Mouse (Mus musculus) liver, embryonic 16.5 days (tissue): ENCODE measurements around the gene Ssbp2. TPM values are rescaled to one million over a fixed set of nuclear protein-coding genes. Genes with fewer than 3 reads are reported as not detected.

Source experiments
- ATAC-seq: fragments of 200-750 bp; cut with Nextera tagmentation; 2 replicates; pipeline ENCODE4 v1.8.0; 2017; ENCODE audit warnings: low read depth, mild to moderate bottlenecking, moderate number of reproducible peaks, moderate library complexity
- H3K27ac ChIP-seq: fragments of 300-500 bp; sonication (generic); 2 replicates; pipeline ENCODE4 v1.5.1; 2014; ENCODE audit warnings: mild to moderate bottlenecking, low read length
- H3K27me3 ChIP-seq: fragments of 300-500 bp; sonication (generic); 2 replicates; pipeline ENCODE4 v1.6.1; 2014; ENCODE audit warnings: low read depth, low read length, mixed read lengths; ENCODE audit not compliant: control insufficient read depth, insufficient read depth
- H3K36me3 ChIP-seq: fragments of 300-500 bp; sonication (generic); 2 replicates; pipeline ENCODE4 v1.6.1; 2014; ENCODE audit warnings: mild to moderate bottlenecking; ENCODE audit not compliant: control insufficient read depth, insufficient read depth
- H3K4me1 ChIP-seq: fragments of 300-500 bp; sonication (generic); 2 replicates; pipeline ENCODE4 v1.6.1; 2014; ENCODE audit warnings: low read depth, low read length, mixed read lengths; ENCODE audit not compliant: control insufficient read depth
- H3K4me2 ChIP-seq: fragments of 300-500 bp; sonication (generic); 2 replicates; pipeline ENCODE4 v1.6.1; 2014; ENCODE audit warnings: low read depth, low read length, mixed read lengths
- H3K4me3 ChIP-seq: fragments of 300-500 bp; sonication (generic); 2 replicates; pipeline ENCODE4 v1.5.1; 2014; ENCODE audit warnings: low read depth, mild to moderate bottlenecking, low read length
- H3K9ac ChIP-seq: fragments of 300-500 bp; sonication (generic); 2 replicates; pipeline ENCODE4 v1.6.1; 2014; ENCODE audit warnings: low read depth, low read length
- H3K9me3 ChIP-seq: fragments of 300-500 bp; sonication (generic); replicated peaks from 2 replicates; pipeline ENCODE4 v1.6.1; 2016; ENCODE audit warnings: low read length; ENCODE audit not compliant: control insufficient read depth
- WGBS: fragments of 180-500 bp; shearing (Covaris S2); extraction: QIAGEN DNeasy Blood & Tissue Kit; methylation state at CpG from one replicate; pipeline ENCODE4 v1.1.7; 2014; ENCODE audit not compliant: insufficient replicate concordance; 5-methylcytosine and 5-hydroxymethylcytosine counted together
- polyA plus RNA-seq: library from polyadenylated mRNA; unstranded; fragments of >200 nt; fragmentation: Nextera tagmentation; extraction: Ambion mirVana; gene quantifications from 2 replicates; pipeline ENCODE4 v1.2.1, GENCODE M21; 2015

Gene Ssbp2
- polyA plus RNA-seq, 1 experiment from 2014 or later = 40.0 TPM

DNA sequence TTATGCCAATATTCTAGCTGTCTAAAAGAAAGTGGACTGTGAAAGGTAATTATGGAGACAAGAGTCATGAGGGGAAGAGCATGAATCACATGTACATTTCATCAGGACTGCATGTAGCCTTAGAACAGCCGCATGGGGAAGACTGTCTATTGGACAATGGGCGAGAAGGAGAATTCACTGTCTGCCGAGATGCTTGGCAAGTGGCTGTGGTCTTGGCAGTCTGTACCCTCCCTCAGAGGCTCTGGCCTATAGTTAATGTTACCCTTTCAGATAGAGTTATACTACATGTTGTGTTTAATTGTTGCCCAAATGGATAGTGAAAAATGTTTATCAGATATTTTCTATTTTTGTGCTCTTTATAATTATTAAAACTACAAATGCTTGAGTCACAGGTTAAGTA, 156.0 kb downstream of the Ssbp2 start:
- Histone ChIP-seq H3K27ac (no peak overlapping the region), H3K4me3 (no peak overlapping the region), H3K9ac (no peak overlapping the region), H3K4me1 (no peaks in the 10 kb centered on the region), H3K9me3 (no peaks in the 10 kb centered on the region), H3K27me3 (no peaks in the 10 kb centered on the region), H3K4me2 (no peak overlapping the region), H3K36me3 (no peaks in the 10 kb centered on the region)
- WGBS = 73% methylated on average over 3 of the region's 3 CpGs
- ATAC-seq = no peak

DNA sequence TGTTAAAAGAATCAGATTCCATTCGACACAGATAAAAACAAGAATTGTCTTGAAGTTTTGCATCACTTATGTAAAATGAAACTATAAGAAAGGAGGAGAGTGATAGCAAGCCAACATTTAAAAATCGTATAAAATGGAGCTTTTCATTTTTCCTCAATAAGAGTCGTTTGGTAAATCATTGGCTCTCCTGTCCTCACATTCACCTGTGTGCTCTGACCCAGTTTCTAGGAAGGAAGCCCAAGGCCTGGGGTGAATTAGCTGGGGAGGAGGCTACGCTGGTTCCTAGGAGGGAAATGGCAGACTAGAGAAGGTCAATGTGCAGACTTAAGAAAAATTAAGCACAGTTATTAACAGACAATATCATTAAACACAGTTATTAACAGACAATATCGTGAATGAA, 156.8 kb downstream of the Ssbp2 start:
- Histone ChIP-seq H3K4me2 (no peak overlapping the region), H3K27me3 (no peaks in the 10 kb centered on the region), H3K27ac (no peak overlapping the region), H3K9ac (no peak overlapping the region), H3K4me3 (no peak overlapping the region), H3K36me3 (no peaks in the 10 kb centered on the region), H3K9me3 (no peaks in the 10 kb centered on the region), H3K4me1 (no peaks in the 10 kb centered on the region)
- no peak for ATAC-seq
- 74% methylated on average over 5 of the region's 5 CpGs for WGBS

DNA sequence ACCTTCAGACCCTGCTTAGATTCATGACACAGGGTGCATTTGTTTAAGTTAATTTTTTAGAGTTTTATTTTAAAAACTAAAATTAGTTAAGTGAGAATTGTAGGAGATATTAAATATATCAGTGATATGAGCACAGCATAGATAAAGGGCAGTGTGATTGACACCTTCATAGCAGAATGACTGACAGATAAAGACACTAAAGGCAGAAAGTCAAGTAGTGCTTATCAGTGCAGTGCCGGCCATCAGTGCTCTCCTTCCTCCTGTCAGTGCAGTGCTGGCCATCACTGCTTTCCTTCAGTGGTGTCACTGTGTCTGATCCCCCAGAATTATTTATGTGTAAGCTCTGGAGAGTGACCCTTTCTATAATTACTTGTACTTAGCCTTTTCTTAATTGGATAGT, 159.3 kb downstream of the Ssbp2 start:
- Histone ChIP-seq H3K4me3 (no peak overlapping the region), H3K4me1 (no peaks in the 10 kb centered on the region), H3K27ac (no peak overlapping the region), H3K9me3 (no peaks in the 10 kb centered on the region), H3K9ac (no peak overlapping the region), H3K36me3 (no peaks in the 10 kb centered on the region), H3K4me2 (no peak overlapping the region), H3K27me3 (no peaks in the 10 kb centered on the region)
- WGBS = 21% methylated on average over 1 of the region's 1 CpGs
- peak; percentile 59 for ATAC-seq

DNA sequence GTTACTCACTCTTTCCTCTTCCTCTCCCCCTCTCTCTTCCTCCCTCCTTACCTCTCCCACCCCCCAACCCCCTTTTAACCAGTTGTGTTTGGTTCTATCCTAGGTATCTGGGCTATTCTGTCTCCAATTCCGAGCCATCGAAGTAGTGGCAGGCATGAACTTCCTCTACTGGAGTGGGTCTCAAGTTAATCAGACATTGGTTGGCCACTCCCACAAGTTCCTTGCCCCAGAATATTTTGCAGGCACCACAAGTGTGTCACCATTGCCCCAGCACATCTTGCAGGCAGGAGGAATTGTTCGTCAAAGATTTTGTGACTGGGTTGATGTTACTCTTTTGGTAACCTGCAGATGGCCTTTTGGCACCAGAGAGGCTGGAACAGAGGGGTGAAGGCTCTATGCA, 160.5 kb downstream of the Ssbp2 start:
- Histone ChIP-seq H3K27me3 (no peaks in the 10 kb centered on the region), H3K4me3 (no peak overlapping the region), H3K9me3 (no peaks in the 10 kb centered on the region), H3K36me3 (no peaks in the 10 kb centered on the region), H3K4me2 (no peak overlapping the region), H3K9ac (no peak overlapping the region), H3K27ac (no peak overlapping the region), H3K4me1 (no peaks in the 10 kb centered on the region)
- WGBS = 79% methylated on average over 3 of the region's 3 CpGs
- ATAC-seq = no peak

DNA sequence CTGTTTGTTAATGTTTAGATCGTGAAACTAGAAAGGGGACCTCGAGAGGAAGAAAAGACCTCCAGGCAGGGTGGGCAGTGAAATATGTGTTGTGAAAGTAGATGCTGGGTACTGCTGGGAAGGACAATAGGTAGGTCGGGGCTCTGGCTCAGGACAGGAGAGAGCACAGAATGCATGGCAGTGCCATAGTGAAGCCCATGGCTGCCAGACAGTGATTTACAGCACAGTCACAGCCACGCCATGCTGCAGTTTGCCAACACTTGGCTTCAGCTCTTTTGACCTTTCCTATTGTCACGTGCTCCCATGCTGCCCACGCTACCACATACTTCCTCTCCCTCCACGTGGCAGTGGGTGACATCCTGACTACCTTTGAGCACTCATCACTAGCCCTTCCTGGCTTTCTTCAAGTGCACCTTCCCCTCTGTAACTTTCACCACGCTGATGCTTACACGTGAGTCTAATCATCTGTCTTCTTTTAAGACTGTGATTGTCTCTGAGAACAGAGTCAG, 171.3 kb downstream of the Ssbp2 start:
- H3K27ac ChIP-seq = no peak overlapping the region
- H3K4me3 ChIP-seq = no peak overlapping the region
- no peaks in the 10 kb centered on the region for H3K27me3 ChIP-seq
- H3K4me1 ChIP-seq = peaks cover 4% of the 10 kb centered on the region
- no peak for ATAC-seq
- H3K9me3 ChIP-seq = no peaks in the 10 kb centered on the region
- H3K9ac ChIP-seq = no peak overlapping the region
- 63% methylated on average over 9 of the region's 9 CpGs for WGBS
- no peak overlapping the region for H3K4me2 ChIP-seq
- no peaks in the 10 kb centered on the region for H3K36me3 ChIP-seq

DNA sequence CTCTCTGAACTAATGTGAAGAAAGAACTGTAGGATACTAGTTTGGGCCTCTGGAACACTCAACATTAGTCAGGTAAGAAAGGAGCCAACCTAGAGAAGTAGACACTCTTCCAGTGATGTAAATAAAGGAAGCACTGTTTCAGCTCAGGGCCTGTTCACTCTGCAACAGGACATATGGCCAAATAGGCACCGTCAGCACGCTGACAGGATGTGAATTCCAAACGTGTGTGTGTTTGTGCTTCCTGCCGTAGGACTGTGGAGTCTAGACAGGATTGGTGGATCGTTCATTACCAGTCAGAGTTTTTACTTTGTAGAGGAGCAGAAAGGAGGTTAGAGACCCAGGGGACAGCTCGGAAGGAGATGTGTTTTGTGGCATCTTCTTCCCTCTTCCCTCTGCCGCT, 174.0 kb downstream of the Ssbp2 start:
- Histone ChIP-seq H3K4me2 (no peak overlapping the region), H3K9me3 (no peaks in the 10 kb centered on the region), H3K9ac (no peak overlapping the region), H3K4me3 (no peak overlapping the region), H3K27ac (no peak overlapping the region), H3K27me3 (no peaks in the 10 kb centered on the region), H3K4me1 (peaks cover 7% of the 10 kb centered on the region), H3K36me3 (no peaks in the 10 kb centered on the region)
- WGBS = 55% methylated on average over 7 of the region's 7 CpGs
- ATAC-seq = peak; percentile 32; the same call in 1 of the 2 replicates

DNA sequence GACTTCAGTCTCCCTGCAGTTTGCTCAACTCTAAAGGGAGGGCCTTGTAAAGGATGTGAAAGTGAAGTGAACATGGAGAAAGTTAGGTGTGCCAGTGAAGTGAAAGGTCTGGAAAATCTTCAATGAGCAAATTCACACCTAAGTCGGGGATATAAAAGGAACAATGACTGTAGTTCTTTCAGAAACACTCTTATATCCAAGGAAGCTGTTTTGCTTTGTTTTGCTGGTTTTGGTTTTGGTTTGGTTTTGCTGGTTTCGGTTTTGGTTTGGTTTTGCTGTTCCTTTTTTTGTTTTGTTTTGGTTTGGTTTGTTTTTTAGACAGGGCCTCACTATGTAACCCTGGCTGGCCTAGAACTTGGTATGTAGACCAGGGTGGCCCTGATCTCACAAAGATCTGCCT, 175.9 kb downstream of the Ssbp2 start:
- ATAC-seq = no peak
- Histone ChIP-seq H3K9ac (no peak overlapping the region), H3K4me1 (peaks cover 7% of the 10 kb centered on the region), H3K36me3 (no peaks in the 10 kb centered on the region), H3K4me2 (no peak overlapping the region; the same call in 1 of the 2 replicates), H3K27ac (no peak overlapping the region), H3K9me3 (no peaks in the 10 kb centered on the region), H3K4me3 (no peak overlapping the region), H3K27me3 (no peaks in the 10 kb centered on the region)
- 48% methylated on average over 2 of the region's 2 CpGs for WGBS

DNA sequence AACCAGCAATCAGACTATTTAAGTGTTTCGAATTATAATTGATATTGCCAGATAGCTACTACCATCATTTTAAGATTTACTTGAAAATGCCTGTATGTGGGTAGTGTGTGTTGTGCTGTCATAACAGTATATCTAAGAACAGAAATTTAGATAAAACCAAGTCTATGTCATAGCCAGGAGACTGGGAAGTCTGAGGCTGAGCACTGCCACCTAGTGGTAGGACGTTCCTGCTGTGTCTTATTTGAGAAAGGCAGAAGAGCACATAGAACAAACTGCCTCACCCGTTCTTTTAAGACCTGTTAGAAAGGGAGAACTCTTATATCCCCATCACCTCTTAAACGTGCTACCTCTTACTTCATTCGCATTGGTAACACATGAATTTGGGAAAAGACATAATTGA, 176.7 kb downstream of the Ssbp2 start:
- 12% methylated on average over 5 of the region's 5 CpGs for WGBS
- Histone ChIP-seq H3K27me3 (no peaks in the 10 kb centered on the region), H3K4me1 (peaks cover 7% of the 10 kb centered on the region), H3K9ac (no peak overlapping the region), H3K36me3 (no peaks in the 10 kb centered on the region), H3K4me2 (no peak overlapping the region), H3K4me3 (no peak overlapping the region), H3K9me3 (no peaks in the 10 kb centered on the region), H3K27ac (no peak overlapping the region)
- peak; percentile 74 for ATAC-seq

DNA sequence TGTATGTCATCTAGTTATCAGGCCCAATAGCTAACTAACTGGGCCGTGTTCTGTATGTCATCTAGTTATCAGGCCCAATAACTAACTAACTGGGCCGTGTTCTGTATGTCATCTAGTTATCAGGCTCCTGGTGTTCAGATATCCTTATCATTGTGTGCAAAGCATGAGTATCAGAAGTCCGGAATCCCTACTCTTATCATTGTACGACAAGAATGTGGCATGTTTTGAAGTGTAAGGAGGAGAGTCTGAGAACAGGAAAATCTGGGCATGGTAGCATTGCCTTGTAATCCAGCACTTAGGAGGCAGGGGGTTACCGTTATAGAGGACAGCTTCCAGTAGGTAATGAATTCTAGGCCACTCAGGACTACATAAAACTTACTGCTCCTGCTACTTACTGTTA, 178.8 kb downstream of the Ssbp2 start:
- Histone ChIP-seq H3K4me3 (no peak overlapping the region), H3K36me3 (no peaks in the 10 kb centered on the region), H3K9me3 (no peaks in the 10 kb centered on the region), H3K4me2 (no peak overlapping the region), H3K9ac (no peak overlapping the region), H3K4me1 (peaks cover 7% of the 10 kb centered on the region), H3K27me3 (no peaks in the 10 kb centered on the region), H3K27ac (no peak overlapping the region)
- peak; percentile 55; the same call in 1 of the 2 replicates for ATAC-seq
- WGBS = 30% methylated on average over 5 of the region's 5 CpGs
